Mouse (Mus musculus): ENCODE results near the gene Cox19. TPM values are rescaled to one million over a fixed set of nuclear protein-coding genes. Genes with fewer than 3 reads are reported as not detected.

Cox19 gene
- polyA plus RNA-seq, 1 experiment: 87.4 TPM

- Histone ChIP-seq H3K4me1 (ENCODE audit: control insufficient read depth, insufficient read depth, low read length) (peaks cover 39% of the 10 kb centered on the region), H3K27me3 (ENCODE audit: control insufficient read depth, insufficient read depth, low read length) (no peaks in the 10 kb centered on the region), H3K27ac (ENCODE audit: insufficient read depth, low read length) (peak overlapping the region; percentile 57), H3K4me3 (replicated peaks; ENCODE audit: insufficient read depth, low read depth, low read length) (peak overlapping the region; percentile 65)
- DNase-seq: peak; percentile 56 to 60
- 42% methylated on average over 9 of the region's 9 CpGs for WGBS
- TF ChIP-seq POLR2A (IDR thresholded peaks at IDR 0.05; ENCODE audit: borderline replicate concordance, insufficient read depth, low read length) (no peak), CTCF (IDR thresholded peaks at IDR 0.05; ENCODE audit: borderline replicate concordance, insufficient read depth, low read depth, low read length) (no peak)
Measured at GRCm38 (mm10) chr5:139323260-139323924, 27.8 kb downstream of the Cox19 start.

GRCm38 (mm10) chr5:139321331-139321730 lies 29.9 kb downstream of the Cox19 start:
- no peak for TF ChIP-seq CTCF (IDR thresholded peaks at IDR 0.05; ENCODE audit: borderline replicate concordance, insufficient read depth, low read depth, low read length)
- no peak for TF ChIP-seq POLR2A (IDR thresholded peaks at IDR 0.05; ENCODE audit: borderline replicate concordance, insufficient read depth, low read length)
- peaks cover 41% of the 10 kb centered on the region for H3K4me1 ChIP-seq (ENCODE audit: control insufficient read depth, insufficient read depth, low read length)
- no peaks in the 10 kb centered on the region for H3K27me3 ChIP-seq (ENCODE audit: control insufficient read depth, insufficient read depth, low read length)
- H3K4me3 ChIP-seq (replicated peaks; ENCODE audit: insufficient read depth, low read depth, low read length): no peak overlapping the region
- H3K27ac ChIP-seq (ENCODE audit: insufficient read depth, low read length): no peak overlapping the region
- WGBS: 75% methylated on average over 6 of the region's 6 CpGs
- no peak for DNase-seq

GRCm38 (mm10) chr5:139320424-139320823 lies 30.8 kb downstream of the Cox19 start:
- Histone ChIP-seq H3K4me1 (ENCODE audit: control insufficient read depth, insufficient read depth, low read length) (peaks cover 36% of the 10 kb centered on the region), H3K4me3 (replicated peaks; ENCODE audit: insufficient read depth, low read depth, low read length) (no peak overlapping the region), H3K27ac (ENCODE audit: insufficient read depth, low read length) (no peak overlapping the region), H3K27me3 (ENCODE audit: control insufficient read depth, insufficient read depth, low read length) (no peaks in the 10 kb centered on the region)
- no peak for DNase-seq
- TF ChIP-seq POLR2A (IDR thresholded peaks at IDR 0.05; ENCODE audit: borderline replicate concordance, insufficient read depth, low read length) (no peak), CTCF (IDR thresholded peaks at IDR 0.05; ENCODE audit: borderline replicate concordance, insufficient read depth, low read depth, low read length) (no peak)
- WGBS: 39% methylated on average over 7 of the region's 7 CpGs

GRCm38 (mm10) chr5:139317751-139318504 lies 33.3 kb downstream of the Cox19 start:
- peaks cover 35% of the 10 kb centered on the region for H3K4me1 ChIP-seq (ENCODE audit: control insufficient read depth, insufficient read depth, low read length)
- 60% methylated on average over 21 of the region's 21 CpGs for WGBS
- H3K27ac ChIP-seq (ENCODE audit: insufficient read depth, low read length): no peak overlapping the region
- no peak for DNase-seq
- H3K27me3 ChIP-seq (ENCODE audit: control insufficient read depth, insufficient read depth, low read length): no peaks in the 10 kb centered on the region
- H3K4me3 ChIP-seq (replicated peaks; ENCODE audit: insufficient read depth, low read depth, low read length): no peak overlapping the region
- no peak for TF ChIP-seq POLR2A (IDR thresholded peaks at IDR 0.05; ENCODE audit: borderline replicate concordance, insufficient read depth, low read length)
- no peak for TF ChIP-seq CTCF (IDR thresholded peaks at IDR 0.05; ENCODE audit: borderline replicate concordance, insufficient read depth, low read depth, low read length)

GRCm38 (mm10) chr5:139316982-139317675 lies 34.1 kb downstream of the Cox19 start:
- no peaks in the 10 kb centered on the region for H3K27me3 ChIP-seq (ENCODE audit: control insufficient read depth, insufficient read depth, low read length)
- no peak overlapping the region for H3K4me3 ChIP-seq (replicated peaks; ENCODE audit: insufficient read depth, low read depth, low read length)
- H3K4me1 ChIP-seq (ENCODE audit: control insufficient read depth, insufficient read depth, low read length): peaks cover 34% of the 10 kb centered on the region
- no peak overlapping the region for H3K27ac ChIP-seq (ENCODE audit: insufficient read depth, low read length)
- TF ChIP-seq CTCF (IDR thresholded peaks at IDR 0.05; ENCODE audit: borderline replicate concordance, insufficient read depth, low read depth, low read length) (no peak), POLR2A (IDR thresholded peaks at IDR 0.05; ENCODE audit: borderline replicate concordance, insufficient read depth, low read length) (no peak)
- WGBS: 49% methylated on average over 6 of the region's 6 CpGs
- DNase-seq: no peak

- DNase-seq: peak in 1 of 2 experiments; percentile 41
- WGBS: 63% methylated on average over 12 of the region's 12 CpGs
Measured at GRCm38 (mm10) chr5:139314941-139315642, 36.1 kb downstream of the Cox19 start.

GRCm38 (mm10) chr5:139313536-139313935 lies 37.7 kb downstream of the Cox19 start:
- Histone ChIP-seq H3K27ac (ENCODE audit: insufficient read depth, low read length) (no peak overlapping the region), H3K4me3 (replicated peaks; ENCODE audit: insufficient read depth, low read depth, low read length) (no peak overlapping the region), H3K27me3 (ENCODE audit: control insufficient read depth, insufficient read depth, low read length) (no peaks in the 10 kb centered on the region), H3K4me1 (ENCODE audit: control insufficient read depth, insufficient read depth, low read length) (peaks cover 20% of the 10 kb centered on the region)
- DNase-seq: no peak
- WGBS: 62% methylated on average over 9 of the region's 9 CpGs
- TF ChIP-seq CTCF (IDR thresholded peaks at IDR 0.05; ENCODE audit: borderline replicate concordance, insufficient read depth, low read depth, low read length): no peak

More at GRCm38 (mm10) chr5:139314941-139315642, 36.1 kb downstream of the Cox19 start:
- no peak overlapping the region for H3K4me3 ChIP-seq (replicated peaks; ENCODE audit: insufficient read depth, low read depth, low read length)
- H3K27ac ChIP-seq (ENCODE audit: insufficient read depth, low read length): no peak overlapping the region
- TF ChIP-seq CTCF (IDR thresholded peaks at IDR 0.05; ENCODE audit: borderline replicate concordance, insufficient read depth, low read depth, low read length): no peak
- TF ChIP-seq POLR2A (IDR thresholded peaks at IDR 0.05; ENCODE audit: borderline replicate concordance, insufficient read depth, low read length): no peak
- peaks cover 28% of the 10 kb centered on the region for H3K4me1 ChIP-seq (ENCODE audit: control insufficient read depth, insufficient read depth, low read length)
- H3K27me3 ChIP-seq (ENCODE audit: control insufficient read depth, insufficient read depth, low read length): no peaks in the 10 kb centered on the region
